Mouse (Mus musculus): ENCODE results near the gene March11. TPM values are rescaled to one million over a fixed set of nuclear protein-coding genes. Genes with fewer than 3 reads are reported as not detected.

March11 gene
- polyA plus RNA-seq (2015; fragmentation: Nextera tagmentation; extraction: Ambion mirVana), result 0.35 and 0.50 TPM in 2 replicates

DNA sequence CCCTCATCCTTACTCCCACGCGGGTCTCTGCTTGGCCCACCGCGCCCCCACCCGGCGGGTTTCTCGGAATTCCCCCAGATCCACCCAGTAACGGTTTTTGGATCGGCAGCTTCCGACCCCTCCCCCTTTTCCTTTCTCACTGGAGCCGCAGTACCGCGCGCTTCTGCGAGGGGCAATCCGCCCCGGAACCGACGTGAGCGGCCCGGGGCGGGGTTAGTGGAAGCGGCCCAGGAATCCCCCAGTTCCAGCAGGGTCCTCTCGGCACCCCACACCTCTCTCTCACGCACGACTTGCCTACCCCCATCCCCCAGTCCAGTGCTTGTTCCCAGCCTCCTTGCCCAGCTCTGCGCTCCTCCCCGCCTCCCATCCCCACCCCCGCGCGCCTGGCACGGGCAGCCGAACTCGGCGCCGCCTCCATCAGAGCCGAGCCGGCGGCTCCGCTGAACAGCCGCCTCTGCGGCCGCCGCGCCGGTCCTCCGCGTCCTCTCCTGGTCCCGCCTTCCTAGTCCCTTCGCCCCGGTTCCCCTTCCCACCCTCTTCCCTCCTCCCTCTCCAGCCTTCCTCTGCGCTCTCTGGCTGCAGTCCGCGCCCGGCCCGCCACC, at the start of gene March11:
Gene March11 (plus strand): TSS at position 420 of the 602 bp plus-strand sequence.
- Histone ChIP-seq H3K4me1 (peaks cover 6% of the 10 kb centered on the region), H3K27ac (no peak within 1 kb of the TSS), H3K36me3 (no peaks in the 10 kb centered on the region), H3K9me3 (no peaks in the 10 kb centered on the region), H3K9ac (no peak within 1 kb of the TSS), H3K4me3 (replicated peaks) (peak within 1 kb of the TSS; percentile 48), H3K4me2 (peak within 1 kb of the TSS; percentile 89), H3K27me3 (replicated peaks) (peaks cover 14% of the 10 kb centered on the region)
- peak; percentile 77; the same call in 1 of the 2 replicates for ATAC-seq (ENCODE audit: insufficient read depth, low FRiP score, low read depth)
- under 1% methylated on average over 53 of the region's 56 CpGs for WGBS

DNA sequence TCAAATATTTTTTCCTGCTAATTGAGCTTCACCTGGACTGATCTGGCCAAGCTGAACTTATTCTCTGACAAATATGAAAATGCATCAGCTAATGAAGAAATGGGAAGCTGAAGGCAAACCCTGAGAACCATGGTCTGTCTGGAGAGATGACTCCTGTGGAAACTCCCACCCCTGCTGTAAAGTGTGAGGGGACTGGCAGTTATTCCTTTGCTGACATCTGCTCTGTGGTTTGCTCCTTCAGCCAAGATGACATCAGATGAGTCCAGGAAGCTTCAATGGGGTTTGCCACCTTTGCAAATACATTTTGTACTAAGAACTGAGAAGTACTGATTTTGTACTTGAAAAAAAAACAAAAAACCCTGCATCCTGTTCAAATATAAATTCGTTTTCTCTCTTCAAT, 46.5 kb upstream of the March11 start:
- H3K27ac ChIP-seq, result no peak overlapping the region
- H3K4me1 ChIP-seq, result no peaks in the 10 kb centered on the region
- no peak overlapping the region for H3K4me3 ChIP-seq (replicated peaks)
- ATAC-seq (ENCODE audit: insufficient read depth, low FRiP score, low read depth), result no peak
- H3K4me2 ChIP-seq, result no peak overlapping the region
- no peaks in the 10 kb centered on the region for H3K9me3 ChIP-seq
- H3K36me3 ChIP-seq, result no peaks in the 10 kb centered on the region
- 47% methylated on average over 1 of the region's 1 CpGs for WGBS
- no peak overlapping the region for H3K9ac ChIP-seq
- H3K27me3 ChIP-seq (replicated peaks), result no peaks in the 10 kb centered on the region

DNA sequence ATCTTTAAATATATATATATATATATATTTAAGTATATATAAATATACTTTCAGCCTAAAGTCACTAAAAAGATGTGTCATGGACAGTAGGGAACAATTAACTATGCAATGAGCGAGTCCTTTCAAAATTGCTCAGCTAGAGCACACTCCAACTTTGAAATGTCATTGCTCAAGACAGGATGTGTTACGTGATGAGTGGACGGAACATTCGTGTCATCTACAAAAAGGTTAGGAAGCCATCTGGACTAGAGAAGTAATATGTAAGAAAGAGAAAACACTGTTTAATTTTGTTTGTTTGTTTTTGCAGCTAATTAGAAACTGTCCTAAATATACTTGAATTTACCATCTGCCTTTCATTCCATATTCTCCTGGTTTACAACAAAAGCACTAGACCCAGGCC, 39.3 kb upstream of the March11 start:
- 83% methylated on average over 4 of the region's 4 CpGs for WGBS
- H3K36me3 ChIP-seq, result no peaks in the 10 kb centered on the region
- H3K27me3 ChIP-seq (replicated peaks), result no peaks in the 10 kb centered on the region
- no peak for ATAC-seq (ENCODE audit: insufficient read depth, low FRiP score, low read depth)
- H3K9ac ChIP-seq, result no peak overlapping the region
- H3K4me2 ChIP-seq, result no peak overlapping the region
- no peak overlapping the region for H3K27ac ChIP-seq
- no peaks in the 10 kb centered on the region for H3K4me1 ChIP-seq
- H3K4me3 ChIP-seq (replicated peaks), result no peak overlapping the region
- no peaks in the 10 kb centered on the region for H3K9me3 ChIP-seq

DNA sequence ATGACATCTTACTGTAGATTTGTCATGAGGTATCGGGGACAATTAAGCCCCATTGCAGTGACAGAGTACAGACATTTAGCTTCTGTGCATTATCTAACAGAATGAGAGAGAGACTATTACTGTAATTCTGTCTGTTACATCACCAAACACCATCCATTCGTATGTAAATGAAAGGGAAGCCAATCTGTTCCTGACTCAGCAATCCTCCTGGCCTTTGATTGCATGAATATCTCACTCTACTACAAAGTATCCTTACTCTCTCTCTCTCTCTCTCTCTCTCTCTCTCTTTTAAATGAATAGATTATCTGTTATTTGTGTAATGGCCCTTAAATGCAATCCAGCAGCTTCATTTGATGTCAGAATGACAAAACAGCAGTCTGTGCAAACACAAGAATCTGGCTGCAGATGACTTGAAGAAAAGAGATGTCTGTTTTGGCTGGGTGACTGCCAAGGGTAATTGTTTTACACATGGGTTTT, 32.8 kb upstream of the March11 start:
- H3K9ac ChIP-seq, result no peak overlapping the region
- H3K36me3 ChIP-seq, result no peaks in the 10 kb centered on the region
- 82% methylated on average over 2 of the region's 2 CpGs for WGBS
- H3K27ac ChIP-seq, result no peak overlapping the region
- no peak overlapping the region for H3K4me2 ChIP-seq
- no peaks in the 10 kb centered on the region for H3K9me3 ChIP-seq
- no peak overlapping the region for H3K4me3 ChIP-seq (replicated peaks)
- H3K27me3 ChIP-seq (replicated peaks), result no peaks in the 10 kb centered on the region
- H3K4me1 ChIP-seq, result no peaks in the 10 kb centered on the region
- no peak for ATAC-seq (ENCODE audit: insufficient read depth, low FRiP score, low read depth)

DNA sequence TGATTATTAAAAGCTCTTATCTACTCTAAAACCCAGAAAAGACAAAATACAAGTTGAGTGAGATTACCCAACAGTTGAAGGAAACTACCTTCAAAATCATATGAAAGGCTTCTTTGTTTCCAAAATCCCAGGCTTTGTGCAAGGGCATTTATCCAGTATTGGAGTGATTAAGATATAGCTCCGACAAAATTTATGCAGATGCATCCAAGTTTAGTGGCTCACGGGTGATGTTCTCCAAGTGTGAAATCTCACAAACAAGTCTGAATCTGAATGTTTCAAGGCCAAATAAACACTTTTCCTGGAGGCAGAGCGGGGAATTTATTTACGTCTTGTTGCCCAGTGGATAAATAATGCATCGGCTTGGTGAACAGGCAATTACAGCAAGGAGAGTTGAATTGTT, 32.2 kb upstream of the March11 start:
- Histone ChIP-seq H3K9ac (no peak overlapping the region), H3K27ac (no peak overlapping the region), H3K4me3 (replicated peaks) (no peak overlapping the region), H3K36me3 (no peaks in the 10 kb centered on the region), H3K9me3 (no peaks in the 10 kb centered on the region), H3K4me2 (no peak overlapping the region), H3K27me3 (replicated peaks) (no peaks in the 10 kb centered on the region), H3K4me1 (no peaks in the 10 kb centered on the region)
- 75% methylated on average over 5 of the region's 5 CpGs for WGBS
- no peak for ATAC-seq (ENCODE audit: insufficient read depth, low FRiP score, low read depth)

DNA sequence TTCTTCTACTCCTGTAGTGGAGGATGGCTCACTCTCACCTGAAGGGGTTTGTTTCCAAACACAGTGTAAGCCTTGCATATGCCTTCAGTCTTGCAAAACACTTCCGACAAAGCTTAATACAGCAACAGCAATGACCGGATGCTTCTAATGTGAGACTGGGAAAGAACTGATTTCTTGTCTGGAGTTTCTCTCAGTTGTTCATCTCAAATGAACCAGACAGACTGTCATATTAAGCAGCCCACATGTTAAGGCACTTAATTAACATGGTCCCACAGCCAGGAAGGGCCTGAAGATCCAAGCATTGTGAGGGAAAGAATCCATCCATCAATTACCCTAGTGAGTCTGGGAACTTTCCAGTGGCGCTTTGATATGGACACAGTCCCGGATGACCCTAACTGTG, 17.0 kb upstream of the March11 start:
- Histone ChIP-seq H3K4me3 (replicated peaks) (no peak overlapping the region), H3K4me2 (no peak overlapping the region), H3K9me3 (no peaks in the 10 kb centered on the region), H3K4me1 (no peaks in the 10 kb centered on the region), H3K36me3 (no peaks in the 10 kb centered on the region), H3K9ac (no peak overlapping the region), H3K27ac (no peak overlapping the region), H3K27me3 (replicated peaks) (no peaks in the 10 kb centered on the region)
- ATAC-seq (ENCODE audit: insufficient read depth, low FRiP score, low read depth), result no peak
- WGBS, result 75% methylated on average over 4 of the region's 4 CpGs

DNA sequence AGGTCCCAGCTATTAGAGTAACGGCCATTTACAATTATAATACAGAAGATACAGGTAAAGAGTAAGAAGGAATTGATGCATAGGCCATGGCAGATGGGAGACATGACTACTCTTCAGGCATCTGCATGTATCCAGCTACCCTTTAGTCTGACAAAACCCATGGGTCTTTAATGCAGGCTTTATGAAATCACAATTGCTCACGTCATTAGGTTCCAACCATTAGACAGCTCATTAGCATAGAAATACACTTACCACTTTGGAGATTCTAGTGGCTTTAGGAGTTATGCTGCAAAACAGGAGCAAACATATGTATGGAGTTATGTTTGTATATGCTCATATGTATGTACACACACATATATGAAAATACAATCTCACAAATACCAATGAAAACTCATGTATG, 16.0 kb upstream of the March11 start:
- no peak for ATAC-seq (ENCODE audit: insufficient read depth, low FRiP score, low read depth)
- H3K36me3 ChIP-seq, result no peaks in the 10 kb centered on the region
- no peak overlapping the region for H3K4me3 ChIP-seq (replicated peaks)
- no peaks in the 10 kb centered on the region for H3K4me1 ChIP-seq
- no peak overlapping the region for H3K27ac ChIP-seq
- no peaks in the 10 kb centered on the region for H3K9me3 ChIP-seq
- no peak overlapping the region for H3K4me2 ChIP-seq
- WGBS, result 75% methylated on average over 2 of the region's 2 CpGs
- no peaks in the 10 kb centered on the region for H3K27me3 ChIP-seq (replicated peaks)
- no peak overlapping the region for H3K9ac ChIP-seq

DNA sequence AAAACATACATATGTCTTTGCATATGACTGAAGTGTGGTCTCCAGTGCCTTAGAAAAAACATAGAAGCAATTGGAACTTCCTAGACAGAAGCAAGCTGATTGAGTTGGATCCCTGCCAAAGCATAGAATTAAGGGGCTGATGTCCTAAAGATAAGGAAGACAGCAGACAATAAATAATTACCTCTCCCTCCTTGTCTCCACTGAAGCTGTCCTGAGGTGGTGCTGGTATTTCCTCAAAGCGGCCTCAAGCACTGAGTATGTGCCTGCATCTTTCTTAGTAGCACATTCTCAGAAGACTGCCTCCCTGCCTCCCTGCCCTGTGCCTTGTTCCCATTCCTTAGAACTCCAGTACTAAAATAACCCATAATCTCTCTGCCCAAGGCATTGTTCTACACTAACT, 15.6 kb upstream of the March11 start:
- Histone ChIP-seq H3K4me2 (no peak overlapping the region), H3K9ac (no peak overlapping the region), H3K4me3 (replicated peaks) (no peak overlapping the region), H3K27ac (no peak overlapping the region), H3K4me1 (no peaks in the 10 kb centered on the region), H3K9me3 (no peaks in the 10 kb centered on the region), H3K27me3 (replicated peaks) (no peaks in the 10 kb centered on the region), H3K36me3 (no peaks in the 10 kb centered on the region)
- no peak for ATAC-seq (ENCODE audit: insufficient read depth, low FRiP score, low read depth)
- WGBS, result 65% methylated on average over 1 of the region's 1 CpGs

DNA sequence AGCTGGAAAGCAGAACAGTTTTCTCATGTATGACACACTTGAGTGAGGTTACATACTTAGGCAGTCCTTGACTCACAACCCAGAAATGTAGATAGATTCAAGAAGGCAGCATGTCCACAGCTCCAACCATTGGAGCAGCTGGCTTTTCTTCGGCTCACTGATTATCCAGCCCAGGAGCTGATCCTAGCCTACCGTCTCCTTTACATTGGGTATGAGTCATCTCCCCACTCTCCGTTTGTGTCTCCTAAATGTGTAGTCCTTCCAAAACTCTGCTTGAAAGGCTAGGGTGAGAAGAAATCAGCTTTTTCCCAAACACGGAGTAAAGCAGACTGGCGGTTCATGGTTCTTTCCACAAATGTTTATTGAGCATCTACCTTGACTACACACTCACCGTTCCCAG, 10.2 kb upstream of the March11 start:
- H3K27me3 ChIP-seq (replicated peaks), result no peaks in the 10 kb centered on the region
- no peak overlapping the region for H3K9ac ChIP-seq
- 90% methylated on average over 6 of the region's 6 CpGs for WGBS
- no peaks in the 10 kb centered on the region for H3K36me3 ChIP-seq
- ATAC-seq (ENCODE audit: insufficient read depth, low FRiP score, low read depth), result no peak
- no peaks in the 10 kb centered on the region for H3K4me1 ChIP-seq
- H3K9me3 ChIP-seq, result no peaks in the 10 kb centered on the region
- H3K27ac ChIP-seq, result no peak overlapping the region
- no peak overlapping the region for H3K4me3 ChIP-seq (replicated peaks)
- no peak overlapping the region for H3K4me2 ChIP-seq

DNA sequence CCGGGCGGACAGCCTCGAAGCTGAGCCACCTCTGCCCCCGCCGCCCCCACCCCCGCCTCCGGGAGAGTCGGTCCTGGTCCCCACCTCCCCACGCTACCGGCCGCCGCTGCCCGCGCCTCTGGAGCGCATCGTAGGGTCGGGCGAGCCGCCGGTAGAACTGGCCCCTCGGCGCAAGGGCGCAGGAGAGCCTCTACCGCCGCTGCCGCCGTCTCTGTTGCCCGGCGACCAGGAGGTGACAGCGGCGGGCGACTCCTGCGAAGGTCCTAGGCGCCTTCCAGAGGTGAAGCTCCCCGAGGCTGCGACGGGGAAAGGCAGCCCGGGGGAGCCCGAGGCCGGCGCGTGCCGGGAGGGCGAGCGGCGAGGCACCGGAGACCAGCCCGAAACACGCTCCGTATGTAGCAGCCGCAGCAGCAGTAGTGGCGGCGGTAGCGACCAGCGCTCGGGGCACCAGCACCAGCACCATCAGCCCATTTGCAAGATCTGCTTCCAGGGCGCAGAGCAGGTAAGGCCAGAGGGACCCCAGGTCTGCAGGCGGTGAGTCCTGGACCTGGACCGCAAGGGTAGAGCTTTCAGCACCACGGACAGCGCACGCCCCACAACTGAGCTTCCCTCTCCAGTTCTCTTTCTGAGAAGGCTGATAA, 563 bp downstream of the March11 start:
- WGBS, result 1% methylated on average over 50 of the region's 62 CpGs
- Histone ChIP-seq H3K9ac (no peak overlapping the region), H3K27me3 (replicated peaks) (peaks cover 14% of the 10 kb centered on the region), H3K4me2 (peak overlapping the region; percentile 89), H3K4me3 (replicated peaks) (peak overlapping the region; percentile 48), H3K36me3 (no peaks in the 10 kb centered on the region), H3K9me3 (no peaks in the 10 kb centered on the region), H3K4me1 (peaks cover 6% of the 10 kb centered on the region), H3K27ac (no peak overlapping the region)
- ATAC-seq (ENCODE audit: insufficient read depth, low FRiP score, low read depth), result no peak

DNA sequence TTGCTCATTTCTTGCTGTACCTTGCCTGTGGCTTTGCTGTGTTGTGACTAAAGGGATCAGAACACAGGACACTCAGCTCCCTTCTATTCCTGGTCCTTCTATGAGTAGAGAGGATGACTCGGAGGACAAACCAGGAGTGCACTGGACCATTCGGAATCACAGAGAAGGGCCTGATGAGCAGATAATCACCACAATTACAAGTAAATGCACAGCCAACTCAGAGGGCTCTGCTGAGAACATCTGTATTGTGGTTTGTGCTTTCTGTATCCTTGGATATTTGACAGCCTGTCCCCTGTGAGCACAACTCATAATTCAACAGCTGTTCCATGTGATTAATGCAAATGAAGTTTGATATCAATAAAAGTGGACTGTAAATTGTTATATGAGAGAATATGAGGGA, 11.0 kb downstream of the March11 start:
- no peak for ATAC-seq (ENCODE audit: insufficient read depth, low FRiP score, low read depth)
- no peak overlapping the region for H3K4me2 ChIP-seq
- 92% methylated on average over 2 of the region's 2 CpGs for WGBS
- H3K4me3 ChIP-seq (replicated peaks), result no peak overlapping the region
- no peak overlapping the region for H3K9ac ChIP-seq
- H3K36me3 ChIP-seq, result no peaks in the 10 kb centered on the region
- H3K4me1 ChIP-seq, result no peaks in the 10 kb centered on the region
- no peaks in the 10 kb centered on the region for H3K9me3 ChIP-seq
- no peaks in the 10 kb centered on the region for H3K27me3 ChIP-seq (replicated peaks)
- no peak overlapping the region for H3K27ac ChIP-seq

DNA sequence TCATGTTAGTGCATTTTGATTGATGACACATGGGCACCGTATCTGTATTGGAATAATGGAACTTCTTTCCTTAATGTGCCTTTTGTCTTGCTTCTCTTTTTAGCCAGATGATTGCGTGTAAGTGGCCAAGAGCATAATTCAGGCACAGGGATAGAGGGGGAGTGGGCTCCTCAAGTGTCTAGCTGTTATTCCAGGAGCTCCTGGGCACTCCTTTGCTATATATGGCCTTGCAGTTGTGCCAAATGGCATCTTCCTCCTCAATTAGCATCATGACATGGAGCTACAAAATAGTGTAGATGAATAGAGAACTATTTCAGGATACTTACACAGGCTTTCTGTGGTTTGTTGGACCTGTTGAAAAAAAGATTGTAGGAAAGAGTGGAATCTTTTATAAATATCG, 11.6 kb downstream of the March11 start:
- no peaks in the 10 kb centered on the region for H3K36me3 ChIP-seq
- H3K4me1 ChIP-seq, result no peaks in the 10 kb centered on the region
- WGBS, result 78% methylated on average over 3 of the region's 3 CpGs
- no peaks in the 10 kb centered on the region for H3K9me3 ChIP-seq
- no peaks in the 10 kb centered on the region for H3K27me3 ChIP-seq (replicated peaks)
- no peak for ATAC-seq (ENCODE audit: insufficient read depth, low FRiP score, low read depth)
- no peak overlapping the region for H3K4me3 ChIP-seq (replicated peaks)
- no peak overlapping the region for H3K9ac ChIP-seq
- no peak overlapping the region for H3K27ac ChIP-seq
- H3K4me2 ChIP-seq, result no peak overlapping the region
